Mouse (Mus musculus): Measurements from ENCODE around the gene Tmem151a.
A peak's percentile ranks its signal among the peaks of the same experiment; 100 is the strongest.

Tmem151a gene

DNA sequence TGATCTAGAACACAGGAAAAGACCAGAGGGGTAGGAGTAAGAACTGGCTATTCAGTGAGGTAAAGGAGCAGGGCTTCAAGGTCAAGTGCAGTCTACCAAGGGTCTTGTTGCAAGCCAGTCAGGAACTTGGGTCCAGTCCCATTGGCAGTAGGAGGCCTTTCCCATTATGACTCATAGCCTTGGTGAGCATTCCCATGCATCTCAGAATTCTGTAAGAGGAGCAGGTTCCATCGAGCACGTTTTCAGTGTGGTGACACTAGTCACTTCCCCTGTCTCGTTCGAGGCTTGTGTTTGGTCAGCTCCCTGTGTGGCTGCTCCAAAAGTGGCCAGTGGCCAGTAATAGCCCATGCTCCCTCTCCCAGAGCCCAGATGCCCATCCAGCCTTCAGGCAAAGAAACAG lies 39.8 kb downstream of the Tmem151a start:
- DNase-seq (ENCODE audit: low spot score in 2 of 2) = no peak

DNA sequence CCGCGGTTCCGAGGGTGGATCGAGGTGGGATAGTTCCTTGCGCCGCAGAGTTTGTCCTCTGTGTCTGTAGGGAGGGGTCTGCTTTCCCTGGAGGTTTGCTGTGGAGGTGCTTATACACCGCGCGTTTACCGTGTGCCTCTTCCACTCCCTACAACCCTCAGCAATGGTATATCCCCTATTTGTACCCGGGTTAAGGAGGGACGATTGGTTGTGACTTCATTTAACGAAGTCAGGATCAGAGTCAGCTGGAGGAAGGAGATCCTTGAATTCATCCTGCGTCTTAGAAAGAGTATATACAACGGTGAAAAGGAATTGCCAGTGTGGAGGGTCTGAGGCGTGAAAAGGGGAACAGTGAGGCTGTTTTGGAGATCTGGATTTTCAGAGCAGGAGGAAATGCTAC lies 43.7 kb downstream of the Tmem151a start:
- DNase-seq (ENCODE audit: low spot score in 2 of 2) = no peak

DNA sequence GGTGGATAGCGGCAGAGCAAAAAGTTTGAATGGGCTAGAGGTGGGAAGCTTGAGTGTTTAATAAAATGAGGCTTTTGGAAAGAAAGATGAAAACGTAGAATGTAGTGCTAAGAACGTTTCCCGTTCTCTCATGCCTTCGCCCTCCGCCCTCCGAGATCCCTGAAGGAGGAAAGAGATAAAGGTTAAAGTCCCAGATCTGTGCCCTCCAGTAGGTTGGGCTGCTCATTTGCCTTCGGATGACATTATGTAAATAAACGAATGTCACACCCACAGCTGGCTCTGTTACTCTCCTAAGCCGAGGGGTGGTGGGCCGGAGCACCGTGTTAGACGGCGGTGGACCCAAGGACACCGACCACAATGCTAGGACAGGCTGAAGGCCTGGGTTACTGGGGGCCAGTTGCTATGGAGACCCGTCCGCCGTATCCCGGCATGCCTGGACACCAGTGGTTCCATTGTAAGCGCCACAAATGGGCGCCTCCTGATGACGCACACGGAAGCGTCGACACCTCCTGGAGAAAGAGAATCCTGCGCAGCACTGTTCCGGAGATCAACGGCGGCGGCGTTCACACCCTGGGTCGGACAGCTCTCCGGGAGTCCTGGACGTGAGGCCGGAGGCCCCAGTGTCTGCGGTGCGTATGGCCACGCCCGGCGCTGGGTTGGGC lies 44.3 kb downstream of the Tmem151a start, which contains the start of gene Brms1:
TSS of gene Brms1 (plus strand) at position 493 of the 662 bp plus-strand sequence.
- peak; percentile 85 to 90 for DNase-seq (ENCODE audit: low spot score in 2 of 2)

DNA sequence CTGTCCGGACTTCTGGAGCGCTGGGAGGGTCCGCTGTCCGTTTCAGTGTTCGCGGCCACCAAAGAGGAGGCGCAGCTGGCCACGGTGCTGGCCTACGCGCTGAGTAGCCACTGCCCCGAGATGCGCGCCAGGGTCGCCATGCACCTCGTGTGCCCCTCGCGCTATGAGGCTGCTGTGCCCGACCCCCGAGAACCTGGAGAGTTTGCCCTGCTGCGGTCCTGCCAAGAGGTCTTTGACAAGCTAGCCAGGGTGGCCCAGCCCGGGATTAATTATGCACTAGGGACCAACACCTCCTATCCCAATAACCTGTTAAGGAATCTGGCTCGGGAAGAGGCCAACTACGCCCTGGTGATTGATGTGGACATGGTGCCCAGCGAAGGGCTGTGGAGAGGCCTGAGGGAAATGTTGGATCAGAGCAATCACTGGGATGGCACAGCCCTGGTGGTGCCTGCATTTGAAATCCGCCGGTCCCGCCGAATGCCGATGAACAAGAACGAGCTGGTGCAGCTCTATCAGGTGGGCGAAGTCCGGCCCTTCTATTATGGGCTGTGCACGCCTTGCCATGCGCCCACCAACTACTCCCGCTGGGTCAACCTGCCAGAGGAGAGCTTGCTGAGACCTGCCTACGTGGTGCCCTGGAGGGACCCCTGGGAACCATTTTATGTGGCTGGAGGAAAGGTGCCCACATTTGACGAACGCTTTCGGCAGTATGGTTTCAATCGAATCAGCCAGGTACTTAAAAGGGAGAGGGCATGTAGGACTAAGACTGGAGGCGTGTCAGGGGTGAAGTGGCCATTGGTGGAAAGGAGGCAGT lies 45.8 kb downstream of the Tmem151a start:
- DNase-seq (ENCODE audit: low spot score in 2 of 2) = no peak

DNA sequence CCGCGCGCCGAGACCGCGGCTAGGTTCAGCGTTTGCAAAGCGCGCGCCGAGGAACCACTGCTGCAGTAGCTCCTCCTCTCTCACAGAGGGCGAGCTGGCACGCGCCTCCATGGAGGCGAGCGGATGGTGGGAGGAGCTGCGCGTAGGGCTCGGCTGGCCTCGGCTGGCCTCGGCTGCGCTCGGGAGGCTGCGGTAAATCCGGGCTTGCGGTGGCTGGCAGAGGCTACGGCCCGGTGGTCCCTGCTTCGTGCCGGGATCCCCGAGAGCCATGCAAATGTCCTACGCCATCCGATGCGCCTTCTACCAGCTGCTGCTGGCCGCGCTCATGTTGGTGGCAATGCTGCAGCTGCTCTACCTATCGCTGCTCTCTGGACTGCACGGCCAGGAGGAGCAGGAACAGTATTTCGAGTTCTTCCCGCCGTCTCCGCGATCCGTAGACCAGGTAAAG lies 46.6 kb downstream of the Tmem151a start, which contains the start of the genes B4gat1 and AC124502.3:
TSS of gene B4gat1 (plus strand) at position 118 of the 448 bp plus-strand sequence.
TSS of gene AC124502.3 (plus strand) at position 183 of the 448 bp plus-strand sequence.
- DNase-seq (ENCODE audit: low spot score in 2 of 2) = peak; percentile 85 to 86

DNA sequence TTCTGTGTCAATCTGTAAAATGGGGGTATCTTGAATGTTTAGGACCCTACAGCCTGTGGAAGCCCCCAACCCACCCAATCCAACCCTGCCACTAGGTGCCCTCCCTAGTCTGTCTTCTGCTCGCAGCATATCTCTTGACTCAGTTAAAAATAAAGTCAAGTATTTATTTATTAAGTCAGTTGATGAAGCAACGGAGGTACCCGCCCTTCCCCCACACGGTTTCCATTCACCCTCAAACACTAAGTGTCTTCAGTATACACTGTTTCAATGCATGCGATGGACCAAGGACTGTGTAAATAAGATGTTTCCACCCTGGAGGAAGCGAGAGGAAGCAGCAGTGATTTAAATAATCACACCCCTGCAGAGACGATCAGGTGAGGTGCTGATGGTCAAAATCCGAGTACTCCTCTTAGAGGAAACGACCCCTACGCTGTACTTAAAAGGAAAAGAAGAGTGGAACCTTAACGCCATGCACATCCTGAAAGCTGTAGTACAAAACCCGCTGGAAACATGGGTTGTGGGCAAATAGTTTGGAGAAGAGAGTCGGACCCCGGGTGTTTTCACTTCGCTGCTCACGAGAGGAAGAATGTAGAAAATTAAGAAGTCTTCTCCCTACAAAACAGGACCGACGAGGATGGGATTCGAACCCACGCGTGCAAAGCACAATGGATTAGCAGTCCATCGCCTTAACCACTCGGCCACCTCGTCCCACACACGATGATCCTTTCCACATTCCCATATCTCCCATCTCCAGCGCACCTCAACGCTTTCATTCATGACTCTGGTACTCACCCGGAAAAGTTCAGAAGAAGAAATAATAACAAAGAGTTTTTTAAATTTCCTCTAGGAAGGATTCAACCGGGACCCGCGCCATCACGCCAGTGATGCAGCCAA lies 47.4 kb downstream of the Tmem151a start:
- DNase-seq (ENCODE audit: low spot score in 2 of 2) = peak; percentile 32 to 50

DNA sequence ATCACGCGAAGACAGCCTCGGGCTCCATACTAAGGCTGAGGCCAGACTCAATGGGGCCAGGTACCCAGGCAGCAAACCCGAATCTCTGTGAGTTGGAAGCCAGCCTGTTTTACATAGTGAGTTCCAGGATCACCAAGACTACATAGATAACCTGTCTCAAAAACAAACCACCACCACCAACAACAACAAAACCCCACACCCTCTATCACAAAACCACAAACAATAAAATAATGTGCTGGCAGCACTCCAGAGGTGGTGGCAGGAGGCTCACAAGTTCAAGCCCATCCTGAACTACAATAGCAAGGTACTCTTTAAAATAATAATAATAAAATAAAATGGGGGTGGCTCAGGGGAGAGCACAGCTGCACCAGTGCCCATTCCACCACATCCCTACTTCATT lies 48.8 kb downstream of the Tmem151a start:
- DNase-seq (ENCODE audit: low spot score in 2 of 2) = no peak

DNA sequence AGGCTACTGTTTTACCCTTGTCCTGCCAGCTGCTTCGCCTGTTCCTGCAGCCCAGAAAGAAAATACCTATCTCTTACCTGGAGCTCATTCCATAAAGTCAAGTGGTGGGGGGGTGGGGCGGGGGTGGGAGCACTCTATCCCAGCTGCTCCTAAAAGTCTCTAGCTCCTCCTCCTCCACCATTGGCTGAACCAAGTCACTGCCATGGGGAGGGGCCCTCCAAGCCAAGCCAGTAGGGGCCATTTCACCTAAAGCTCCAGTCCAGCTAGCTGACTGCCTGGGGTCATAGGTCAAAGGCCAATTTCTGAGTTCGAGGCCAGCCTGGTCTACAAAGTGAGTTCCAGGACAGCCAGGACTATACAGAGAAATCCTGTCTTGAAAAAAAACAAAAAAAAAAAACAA lies 52.6 kb downstream of the Tmem151a start:
- no peak for DNase-seq (ENCODE audit: low spot score in 2 of 2)

DNA sequence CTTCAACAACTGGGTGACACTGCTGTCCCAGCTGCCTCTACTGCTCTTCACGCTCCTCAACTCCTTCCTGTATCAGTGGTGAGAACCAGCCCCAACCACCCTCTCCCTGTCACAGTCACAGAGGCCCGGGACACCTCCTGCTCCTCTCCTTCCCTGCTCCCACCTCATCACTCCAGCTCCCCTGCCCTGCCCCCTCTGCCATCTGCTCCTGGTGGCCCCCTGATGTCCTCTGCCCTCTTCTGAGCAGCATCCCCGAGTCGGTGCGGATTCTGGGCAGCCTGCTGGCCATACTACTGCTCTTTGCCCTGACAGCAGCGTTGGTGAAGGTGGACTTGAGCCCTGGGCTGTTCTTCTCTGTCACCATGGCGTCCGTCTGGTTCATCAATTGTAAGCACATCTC lies 59.2 kb downstream of the Tmem151a start:
- no peak for DNase-seq (ENCODE audit: low spot score in 2 of 2)

DNA sequence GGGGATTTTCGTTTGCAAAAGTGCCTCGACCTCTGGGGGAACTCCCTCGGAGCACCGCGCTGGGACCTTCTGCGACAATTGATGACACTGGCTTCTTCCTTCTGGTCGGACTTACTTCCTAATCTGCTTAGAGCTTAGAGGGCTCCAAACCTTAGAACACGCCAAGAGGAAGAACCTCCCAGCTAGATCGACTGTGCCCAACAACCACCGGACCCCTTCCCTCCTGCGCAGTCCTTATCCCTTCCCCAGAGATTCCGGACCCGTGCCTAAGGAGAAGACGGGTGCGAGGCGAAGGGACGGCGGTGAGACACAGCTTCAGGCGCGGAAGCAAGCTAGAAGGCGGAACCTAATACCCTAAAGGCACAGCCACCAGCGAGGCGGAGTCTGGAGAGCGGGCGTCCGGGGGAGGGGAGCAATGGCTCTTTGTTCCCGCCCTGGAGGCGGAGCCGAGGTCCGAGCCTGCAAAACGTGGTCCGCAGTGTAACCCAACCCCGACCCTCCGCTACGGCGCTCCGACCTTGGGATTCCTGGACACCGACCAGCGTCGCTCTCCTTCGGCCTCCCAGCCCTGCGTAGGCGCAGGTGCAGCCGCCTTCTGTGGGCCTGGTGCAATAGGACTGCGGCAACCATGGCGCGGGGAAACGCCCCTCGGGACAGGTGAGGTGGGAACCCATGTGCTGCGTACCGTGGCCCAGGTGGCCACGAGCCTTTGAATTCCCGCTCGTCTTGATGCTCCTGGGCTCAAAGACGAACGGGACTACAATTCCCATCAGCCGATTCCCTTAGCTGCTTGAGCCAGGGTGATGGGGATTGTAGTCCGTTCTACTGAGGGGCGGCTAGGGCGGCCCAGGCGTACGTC lies 61.5 kb downstream of the Tmem151a start, which contains the start of gene Slc29a2:
TSS of gene Slc29a2 (plus strand) at position 240 of the 859 bp plus-strand sequence.
- DNase-seq (ENCODE audit: low spot score in 2 of 2) = peak; percentile 92 to 93

DNA sequence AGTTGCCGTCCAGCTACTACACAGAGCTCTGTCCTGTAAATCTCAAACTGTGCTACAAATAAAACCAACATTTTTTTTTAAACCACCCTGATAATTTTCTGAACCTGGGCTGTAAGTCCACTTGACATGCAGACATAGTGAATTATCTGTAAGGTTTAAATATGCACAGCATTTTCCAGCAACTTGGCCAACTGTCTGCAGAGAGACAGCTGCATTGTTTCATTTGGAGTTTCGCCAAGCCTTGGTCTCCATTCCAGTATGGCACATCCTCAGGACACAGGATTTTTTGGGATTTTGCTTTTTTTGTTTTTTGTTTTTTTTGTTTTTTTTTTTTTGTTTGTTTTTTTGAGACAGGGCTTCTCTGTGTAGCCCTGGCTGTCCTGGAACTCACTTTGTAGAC lies 63.9 kb downstream of the Tmem151a start:
- DNase-seq (ENCODE audit: low spot score in 2 of 2) = no peak

Data from spleen, postnatal 36 days (tissue).